Mouse (Mus musculus) hindbrain, embryonic 14.5 days (tissue): ENCODE measurements around the gene Ncor1. TPM values are rescaled to one million over a fixed set of nuclear protein-coding genes. Genes with fewer than 3 reads are reported as not detected.

Source experiments
- ATAC-seq: fragments of 200-750 bp; cut with Nextera tagmentation; 2 replicates; pipeline ENCODE4 v1.8.0; 2017; ENCODE audit warnings: moderate number of reproducible peaks, mild to moderate bottlenecking, moderate TSS enrichment, moderate library complexity; ENCODE audit not compliant: low FRiP score
- DNase-seq: peaks from one replicate; pipeline ENCODE4 v3.0.0-alpha.2; 2015; ENCODE audit warnings: low spot score
- H3K27ac ChIP-seq: fragments of 300-500 bp; sonication (generic); 2 replicates; pipeline ENCODE4 v1.5.1; 2014; ENCODE audit warnings: mild to moderate bottlenecking, moderate library complexity
- H3K27me3 ChIP-seq: fragments of 300-500 bp; sonication (generic); 2 replicates; pipeline ENCODE4 v1.6.1; 2014; ENCODE audit warnings: mild to moderate bottlenecking, low read length, mixed read lengths; ENCODE audit not compliant: control insufficient read depth, insufficient read depth
- H3K36me3 ChIP-seq: fragments of 300-500 bp; sonication (generic); replicated peaks from 2 replicates; pipeline ENCODE4 v1.6.1; 2014; ENCODE audit not compliant: control insufficient read depth, insufficient read depth
- H3K4me1 ChIP-seq: fragments of 300-500 bp; sonication (generic); replicated peaks from 2 replicates; pipeline ENCODE4 v1.6.1; 2014; ENCODE audit warnings: antibody characterized with exemption, low read length, mixed read lengths; ENCODE audit not compliant: control insufficient read depth, insufficient read depth
- H3K4me2 ChIP-seq: fragments of 300-500 bp; sonication (generic); replicated peaks from 2 replicates; pipeline ENCODE4 v1.6.1; 2014; ENCODE audit warnings: mild to moderate bottlenecking, moderate library complexity
- H3K4me3 ChIP-seq: fragments of 300-500 bp; sonication (generic); replicated peaks from 2 replicates; pipeline ENCODE4 v1.5.1; 2014; ENCODE audit warnings: mild to moderate bottlenecking, low read length
- H3K9ac ChIP-seq: fragments of 300-500 bp; sonication (generic); 2 replicates; pipeline ENCODE4 v1.6.1; 2014
- H3K9me3 ChIP-seq: fragments of 300-500 bp; sonication (generic); 2 replicates; pipeline ENCODE4 v1.6.1; 2016; ENCODE audit warnings: low read length; ENCODE audit not compliant: control insufficient read depth
- WGBS: fragments of 180-500 bp; shearing (Covaris S2); extraction: QIAGEN DNeasy Blood & Tissue Kit; methylation state at CpG from one replicate; pipeline ENCODE4 v1.1.7; 2014; 5-methylcytosine and 5-hydroxymethylcytosine counted together
- polyA plus RNA-seq: library from polyadenylated mRNA; unstranded; fragments of >200 nt; fragmentation: Nextera tagmentation; extraction: Ambion mirVana; gene quantifications from 2 replicates; pipeline ENCODE4 v1.2.1, GENCODE M21; 2014

Gene Ncor1
- polyA plus RNA-seq, 1 experiment from 2014 or later, result 202 TPM

DNA sequence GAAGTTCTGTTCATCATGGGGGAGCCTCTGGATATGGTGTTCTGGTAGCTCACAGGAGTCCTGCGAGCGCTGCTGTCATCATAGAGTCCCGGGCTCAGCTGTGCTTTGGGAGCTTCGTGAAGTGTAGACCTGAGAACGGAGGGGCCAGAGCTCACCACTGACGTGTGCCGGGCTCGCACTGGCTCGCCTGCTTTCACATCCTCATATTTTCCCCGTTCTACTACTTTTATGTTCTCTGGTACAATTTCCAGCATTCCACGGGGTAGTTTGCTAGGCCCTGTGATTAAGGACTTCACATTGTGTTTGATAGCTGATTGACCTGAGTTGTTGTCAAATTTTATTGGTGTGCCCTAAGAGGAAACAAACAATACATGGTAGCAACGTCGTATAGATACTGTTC is 115.3 kb downstream of the Ncor1 start:
- H3K9me3 ChIP-seq, result no peaks in the 10 kb centered on the region
- H3K9ac ChIP-seq, result no peak overlapping the region
- H3K27me3 ChIP-seq, result no peaks in the 10 kb centered on the region
- H3K36me3 ChIP-seq, result peaks cover 68% of the 10 kb centered on the region
- no peak overlapping the region for H3K4me3 ChIP-seq
- no peaks in the 10 kb centered on the region for H3K4me1 ChIP-seq
- 96% methylated on average over 13 of the region's 13 CpGs for WGBS
- H3K4me2 ChIP-seq, result no peak overlapping the region
- ATAC-seq (no peak), DNase-seq (no peak)
- no peak overlapping the region for H3K27ac ChIP-seq

DNA sequence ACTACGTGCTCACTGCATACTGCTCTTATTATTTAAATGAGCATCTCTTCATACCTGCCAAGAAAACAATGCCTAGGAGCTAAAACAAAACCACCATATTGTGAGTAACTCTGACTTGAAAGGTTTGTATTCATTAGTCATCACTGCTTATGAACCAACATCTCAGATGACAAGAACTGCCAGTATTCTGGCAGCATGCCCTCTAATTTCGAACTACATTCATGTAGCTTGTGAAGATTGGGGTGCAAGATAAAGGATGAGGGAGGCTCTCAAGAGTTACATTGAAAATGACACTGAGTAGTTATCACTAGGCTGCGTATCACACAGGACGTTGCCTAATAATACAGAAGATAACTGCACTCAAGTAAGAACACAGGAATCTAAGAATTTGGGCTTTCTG is 126.1 kb downstream of the Ncor1 start:
- Histone ChIP-seq H3K36me3 (peaks cover 93% of the 10 kb centered on the region), H3K9ac (no peak overlapping the region), H3K4me3 (no peak overlapping the region), H3K4me1 (no peaks in the 10 kb centered on the region), H3K9me3 (no peaks in the 10 kb centered on the region), H3K27me3 (no peaks in the 10 kb centered on the region), H3K4me2 (no peak overlapping the region), H3K27ac (no peak overlapping the region)
- WGBS, result 90% methylated on average over 4 of the region's 4 CpGs
- ATAC-seq, result no peak
- DNase-seq, result no peak

DNA sequence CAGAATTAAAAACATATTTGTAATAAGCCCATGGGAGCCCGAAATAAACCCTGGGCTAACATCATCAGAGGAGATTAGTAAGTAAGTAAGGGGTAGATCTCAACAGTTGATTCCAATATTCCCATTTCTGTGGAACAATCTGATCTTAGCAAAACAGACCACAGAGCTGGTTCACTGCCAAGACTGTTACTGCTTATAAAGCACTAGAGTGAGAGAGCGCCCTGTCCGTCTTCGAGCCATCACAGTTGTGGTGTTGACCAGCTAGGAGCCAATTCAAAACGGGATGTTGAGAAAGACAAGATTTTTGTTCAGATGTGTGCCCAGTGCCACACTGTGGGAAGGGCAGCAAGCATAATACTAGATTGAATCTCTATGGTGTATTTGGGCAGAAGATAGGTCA is 127.2 kb downstream of the Ncor1 start:
- no peak for DNase-seq
- no peaks in the 10 kb centered on the region for H3K4me1 ChIP-seq
- WGBS, result 90% methylated on average over 5 of the region's 5 CpGs

DNA sequence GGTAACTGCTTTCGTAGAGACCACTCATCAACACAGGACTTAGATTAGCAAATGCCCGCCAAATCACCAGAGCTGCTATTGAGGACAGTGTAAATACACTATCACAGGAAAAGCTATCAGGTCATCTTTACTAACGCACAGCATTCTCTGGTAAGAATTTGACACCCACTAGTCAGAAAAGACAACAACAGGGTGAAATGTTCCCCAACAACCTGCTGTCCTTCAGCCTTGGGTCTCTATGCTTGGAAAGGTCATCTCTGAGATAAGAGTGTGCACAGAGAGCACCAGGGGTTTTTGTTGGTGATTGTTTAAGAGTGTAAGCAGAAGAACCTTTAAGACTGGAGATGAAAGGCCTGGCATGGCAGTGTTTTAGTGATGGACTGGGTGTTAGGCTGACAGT is 134.7 kb downstream of the Ncor1 start:
- DNase-seq, result no peak
- no peaks in the 10 kb centered on the region for H3K4me1 ChIP-seq
- H3K9me3 ChIP-seq, result no peaks in the 10 kb centered on the region
- H3K27ac ChIP-seq, result no peak overlapping the region
- no peak for ATAC-seq
- H3K4me2 ChIP-seq, result no peak overlapping the region
- no peak overlapping the region for H3K4me3 ChIP-seq
- H3K27me3 ChIP-seq, result no peaks in the 10 kb centered on the region
- H3K9ac ChIP-seq, result no peak overlapping the region
- H3K36me3 ChIP-seq, result peaks cover 92% of the 10 kb centered on the region
- WGBS, result 97% methylated on average over 3 of the region's 3 CpGs

More for the DNA sequence above, 127.2 kb downstream of the Ncor1 start:
- H3K36me3 ChIP-seq, result peaks cover 94% of the 10 kb centered on the region
- H3K27ac ChIP-seq, result no peak overlapping the region
- ATAC-seq, result no peak
- H3K9ac ChIP-seq, result no peak overlapping the region
- H3K4me3 ChIP-seq, result no peak overlapping the region
- H3K27me3 ChIP-seq, result no peaks in the 10 kb centered on the region
- no peaks in the 10 kb centered on the region for H3K9me3 ChIP-seq
- H3K4me2 ChIP-seq, result no peak overlapping the region

DNA sequence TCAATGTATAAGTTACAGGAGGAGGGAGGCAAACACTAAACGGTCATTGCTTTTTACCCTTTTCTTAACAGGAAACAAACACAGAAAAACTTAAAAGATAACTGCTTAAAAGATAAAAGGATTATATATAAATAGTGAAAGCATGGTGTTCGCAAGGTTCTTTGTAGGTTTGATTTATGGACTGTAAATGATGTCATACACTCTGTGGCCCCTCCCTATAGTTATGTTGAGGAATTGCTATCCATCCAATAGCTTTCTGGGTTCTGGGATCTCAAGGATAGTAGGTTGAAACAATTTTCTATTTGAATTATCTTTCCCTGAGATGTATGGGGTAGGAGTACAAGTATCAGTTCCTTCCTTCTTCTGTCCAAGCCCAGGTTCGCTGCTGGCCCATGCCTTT is 138.2 kb downstream of the Ncor1 start:
- H3K9me3 ChIP-seq, result no peaks in the 10 kb centered on the region
- DNase-seq (no peak), ATAC-seq (no peak)
- H3K9ac ChIP-seq, result no peak overlapping the region
- no peaks in the 10 kb centered on the region for H3K27me3 ChIP-seq
- H3K4me2 ChIP-seq, result no peak overlapping the region
- H3K27ac ChIP-seq, result no peak overlapping the region
- WGBS, result 93% methylated on average over 3 of the region's 3 CpGs
- H3K4me3 ChIP-seq, result no peak overlapping the region
- no peaks in the 10 kb centered on the region for H3K4me1 ChIP-seq
- peaks cover 93% of the 10 kb centered on the region for H3K36me3 ChIP-seq

DNA sequence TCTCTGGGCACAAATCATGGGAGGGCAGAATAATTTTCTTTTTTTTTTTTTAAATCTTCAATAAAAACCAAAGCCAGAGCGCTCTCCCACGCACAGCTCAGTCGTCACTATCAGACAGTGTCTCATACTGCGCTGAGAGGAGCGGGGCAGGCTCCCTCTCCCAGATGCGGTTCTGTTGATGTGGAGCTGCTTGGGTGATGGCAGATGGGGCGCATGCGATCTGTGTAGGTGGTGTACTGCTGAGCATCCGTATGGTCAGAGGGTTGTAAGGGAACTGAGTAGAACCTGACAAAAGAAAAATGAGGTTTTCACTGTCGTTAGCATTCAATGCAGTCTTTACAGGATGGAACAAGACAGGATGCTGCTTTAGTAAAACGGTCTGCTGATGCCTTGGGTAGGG is 140.6 kb downstream of the Ncor1 start:
- H3K27ac ChIP-seq, result no peak overlapping the region
- no peak overlapping the region for H3K4me2 ChIP-seq
- peaks cover 95% of the 10 kb centered on the region for H3K36me3 ChIP-seq
- no peaks in the 10 kb centered on the region for H3K27me3 ChIP-seq
- DNase-seq, result no peak
- H3K9ac ChIP-seq, result no peak overlapping the region
- H3K4me1 ChIP-seq, result no peaks in the 10 kb centered on the region
- 84% methylated on average over 11 of the region's 11 CpGs for WGBS
- ATAC-seq, result no peak
- H3K4me3 ChIP-seq, result no peak overlapping the region
- H3K9me3 ChIP-seq, result no peaks in the 10 kb centered on the region

DNA sequence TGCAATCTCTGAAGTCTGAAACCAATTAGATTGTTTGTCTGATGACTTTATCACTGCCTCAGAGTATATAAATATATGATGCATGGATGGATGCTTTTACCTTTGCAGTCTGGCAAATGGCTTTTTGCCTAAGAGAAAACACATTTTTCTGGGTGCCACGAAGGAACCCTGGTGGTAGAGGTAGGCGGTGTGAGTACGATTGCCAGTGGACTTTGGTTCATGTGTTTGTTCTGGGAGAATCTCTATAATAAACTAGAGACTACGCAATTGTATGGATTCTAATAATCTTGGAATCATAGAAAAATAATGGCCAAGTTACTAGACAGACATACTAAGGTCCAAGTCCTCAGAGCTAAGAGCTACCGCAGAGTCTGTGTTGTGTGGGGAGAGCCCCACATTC is 143.4 kb downstream of the Ncor1 start:
- DNase-seq (no peak), ATAC-seq (no peak)
- H3K36me3 ChIP-seq, result peaks cover 96% of the 10 kb centered on the region
- no peak overlapping the region for H3K4me2 ChIP-seq
- no peak overlapping the region for H3K9ac ChIP-seq
- no peaks in the 10 kb centered on the region for H3K9me3 ChIP-seq
- H3K4me1 ChIP-seq, result no peaks in the 10 kb centered on the region
- H3K27me3 ChIP-seq, result no peaks in the 10 kb centered on the region
- H3K27ac ChIP-seq, result no peak overlapping the region
- WGBS, result 95% methylated on average over 5 of the region's 5 CpGs
- H3K4me3 ChIP-seq, result no peak overlapping the region

DNA sequence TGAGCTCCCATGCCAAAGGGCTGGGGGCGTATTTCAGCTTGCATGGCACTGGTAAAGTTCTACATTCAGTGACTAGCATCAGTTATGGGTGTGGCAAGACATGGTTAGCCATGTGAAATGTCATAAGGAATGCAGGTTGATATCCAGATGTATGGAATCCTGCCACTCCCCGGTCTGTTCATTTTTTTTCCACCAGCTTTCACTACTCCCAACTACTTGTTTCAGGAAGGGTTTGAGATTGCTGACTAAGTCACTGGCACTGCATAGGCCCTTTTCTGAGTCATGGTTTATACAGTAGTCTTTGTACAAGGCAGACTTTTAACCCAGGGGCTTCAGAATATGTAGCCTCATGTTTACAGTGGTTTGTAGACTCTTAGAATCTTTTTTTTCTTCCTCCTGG is 149.0 kb downstream of the Ncor1 start:
- Histone ChIP-seq H3K27ac (no peak overlapping the region), H3K36me3 (peaks cover 83% of the 10 kb centered on the region), H3K27me3 (no peaks in the 10 kb centered on the region), H3K4me3 (no peak overlapping the region), H3K9me3 (no peaks in the 10 kb centered on the region), H3K4me1 (no peaks in the 10 kb centered on the region), H3K4me2 (no peak overlapping the region), H3K9ac (no peak overlapping the region)
- DNase-seq (no peak), ATAC-seq (no peak)
- WGBS, result 97% methylated on average over 2 of the region's 2 CpGs

DNA sequence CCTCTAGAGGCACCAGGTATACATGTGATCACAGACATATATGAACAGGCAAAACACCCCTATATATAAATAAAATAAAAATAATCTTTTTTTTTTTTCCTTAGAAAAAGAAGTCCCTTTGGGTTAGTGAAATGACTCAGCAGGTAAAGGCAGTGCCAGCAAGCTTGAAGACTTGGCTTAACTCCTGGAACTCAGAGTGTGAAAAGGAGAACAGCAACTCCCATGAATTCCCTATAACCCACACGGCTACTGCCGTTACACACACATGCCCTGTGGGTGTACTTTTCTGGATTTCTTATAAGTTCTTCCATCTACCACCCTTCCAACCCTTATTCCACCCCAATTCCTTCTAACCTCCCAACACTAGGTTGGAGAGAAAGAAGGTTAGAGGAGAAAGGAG is 152.5 kb downstream of the Ncor1 start:
- Histone ChIP-seq H3K4me3 (no peak overlapping the region), H3K4me2 (no peak overlapping the region), H3K27me3 (no peaks in the 10 kb centered on the region), H3K27ac (no peak overlapping the region), H3K9ac (no peak overlapping the region), H3K9me3 (no peaks in the 10 kb centered on the region), H3K4me1 (no peaks in the 10 kb centered on the region), H3K36me3 (peaks cover 65% of the 10 kb centered on the region)
- DNase-seq, result no peak
- no peak for ATAC-seq
- 96% methylated on average over 2 of the region's 2 CpGs for whole genome bisulfite sequencing

DNA sequence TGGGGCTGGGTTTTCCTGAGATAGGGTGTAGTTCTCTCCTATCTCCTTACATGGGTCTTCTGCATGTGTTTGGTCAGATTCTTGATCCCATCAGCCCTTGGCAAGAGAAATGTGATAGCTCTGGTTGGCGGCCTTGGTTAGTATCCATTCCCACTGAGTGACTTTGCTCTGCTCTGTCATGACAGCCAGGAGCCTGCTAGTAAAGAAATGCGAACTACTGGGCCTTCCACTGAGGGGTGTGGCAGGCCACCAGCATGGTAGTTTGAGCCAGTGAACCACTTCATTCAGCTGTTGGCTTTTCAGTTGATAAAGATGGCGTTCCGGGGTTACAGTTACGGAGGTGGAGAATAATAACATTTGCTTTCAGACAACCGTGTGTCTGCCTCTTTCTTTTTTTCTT is 159.5 kb downstream of the Ncor1 start:
- 83% methylated on average over 6 of the region's 6 CpGs for WGBS

More for the DNA sequence above, 159.5 kb downstream of the Ncor1 start:
- Histone ChIP-seq H3K27me3 (no peaks in the 10 kb centered on the region), H3K4me1 (no peaks in the 10 kb centered on the region), H3K9ac (no peak overlapping the region), H3K9me3 (no peaks in the 10 kb centered on the region), H3K4me3 (no peak overlapping the region), H3K27ac (no peak overlapping the region), H3K4me2 (no peak overlapping the region), H3K36me3 (peaks cover 53% of the 10 kb centered on the region)
- no peak for ATAC-seq
- no peak for DNase-seq
